Mouse (Mus musculus) kidney, adult 2 months (tissue): ENCODE results near the gene Cpeb1.

Experiments used
- CTCF ChIP-seq: fragments of 200-500 bp; conservative IDR thresholded peaks from 2 replicates; pipeline ENCODE4 v1.5.1; 2011; ENCODE audit warnings: low read depth, mild to moderate bottlenecking, control low read depth, low read length, moderate library complexity, mixed read lengths; ENCODE audit not compliant: insufficient read depth, insufficient read length
- POLR2A ChIP-seq: fragments of 200-500 bp; IDR thresholded peaks from one replicate; pipeline ENCODE4 v1.6.1; 2011; ENCODE audit warnings: low read depth, low read length, control low read depth

- TF ChIP-seq CTCF (no peak), POLR2A (no peak)
These were observed 135.5 kb downstream of the Cpeb1 start for GRCm38 (mm10) chr7:81319749-81320148.
